Mouse (Mus musculus): ENCODE results near the gene 1110008P14Rik.

The 1110008P14Rik gene

GRCm38 (mm10) chr2:32381775-32382223 is at the start of gene 1110008P14Rik:
Gene 1110008P14Rik, minus strand, starts transcription at chr2:32381938.
- DNase-seq (ENCODE audit: low spot score): peak; percentile 95

- peak; percentile 68 for DNase-seq (ENCODE audit: low spot score)
Observed at GRCm38 (mm10) chr2:32430701-32431676, 49.3 kb upstream of the 1110008P14Rik start.

GRCm38 (mm10) chr2:32429215-32429891 is 47.6 kb upstream of the 1110008P14Rik start:
- no peak for DNase-seq (ENCODE audit: low spot score)

GRCm38 (mm10) chr2:32428262-32428722 is 46.6 kb upstream of the 1110008P14Rik start:
- DNase-seq (ENCODE audit: low spot score): no peak

- DNase-seq (ENCODE audit: low spot score): no peak
Observed at GRCm38 (mm10) chr2:32427720-32428119, 46.0 kb upstream of the 1110008P14Rik start.

GRCm38 (mm10) chr2:32426141-32426540 is 44.4 kb upstream of the 1110008P14Rik start:
- no peak for DNase-seq (ENCODE audit: low spot score)

GRCm38 (mm10) chr2:32425568-32425967 is 43.8 kb upstream of the 1110008P14Rik start:
- no peak for DNase-seq (ENCODE audit: low spot score)

GRCm38 (mm10) chr2:32424796-32425195 is 43.1 kb upstream of the 1110008P14Rik start:
- DNase-seq (ENCODE audit: low spot score): no peak

- DNase-seq (ENCODE audit: low spot score): peak; percentile 48
Observed at GRCm38 (mm10) chr2:32423481-32424331, 42.0 kb upstream of the 1110008P14Rik start.

GRCm38 (mm10) chr2:32421851-32422251 is 40.1 kb upstream of the 1110008P14Rik start:
- no peak for DNase-seq (ENCODE audit: low spot score)

- DNase-seq (ENCODE audit: low spot score): no peak
Observed at GRCm38 (mm10) chr2:32420647-32421046, 38.9 kb upstream of the 1110008P14Rik start.

GRCm38 (mm10) chr2:32420066-32420608 is 38.4 kb upstream of the 1110008P14Rik start:
- DNase-seq (ENCODE audit: low spot score): no peak

- peak; percentile 56 for DNase-seq (ENCODE audit: low spot score)
Observed at GRCm38 (mm10) chr2:32419359-32419758, 37.6 kb upstream of the 1110008P14Rik start.

- DNase-seq (ENCODE audit: low spot score): no peak
Observed at GRCm38 (mm10) chr2:32418430-32419151, 36.9 kb upstream of the 1110008P14Rik start.

GRCm38 (mm10) chr2:32417486-32417885 is 35.7 kb upstream of the 1110008P14Rik start:
- DNase-seq (ENCODE audit: low spot score): no peak

GRCm38 (mm10) chr2:32416556-32416955 is 34.8 kb upstream of the 1110008P14Rik start:
- DNase-seq (ENCODE audit: low spot score): no peak

- no peak for DNase-seq (ENCODE audit: low spot score)
Observed at GRCm38 (mm10) chr2:32415801-32416200, 34.1 kb upstream of the 1110008P14Rik start.

GRCm38 (mm10) chr2:32413936-32414335 is 32.2 kb upstream of the 1110008P14Rik start:
- no peak for DNase-seq (ENCODE audit: low spot score)

- no peak for DNase-seq (ENCODE audit: low spot score)
Observed at GRCm38 (mm10) chr2:32412742-32413531, 31.2 kb upstream of the 1110008P14Rik start.

- no peak for DNase-seq (ENCODE audit: low spot score)
Observed at GRCm38 (mm10) chr2:32411407-32411806, 29.7 kb upstream of the 1110008P14Rik start.
